Mouse (Mus musculus) small intestine, adult 2 months (tissue): ENCODE measurements around the gene Slc17a8. TPM values are rescaled to one million over a fixed set of nuclear protein-coding genes. Genes with fewer than 3 reads are reported as not detected.
"Not testable (repeated sequence)": the region's sequence is repeated elsewhere in the genome, so short reads cannot be mapped to it uniquely, and the experiment has no call there.

Experiments used
- H3K27ac ChIP-seq: fragments of 200-500 bp; 2 replicates; pipeline ENCODE4 v1.5.1; 2012; ENCODE audit warnings: low read depth, low read length, control low read depth, inconsistent platforms; ENCODE audit not compliant: insufficient read depth
- H3K27me3 ChIP-seq: fragments of 200-500 bp; 2 replicates; pipeline ENCODE4 v1.6.1; 2012; ENCODE audit warnings: mild to moderate bottlenecking, moderate library complexity, low read length, inconsistent platforms; ENCODE audit not compliant: control insufficient read depth, insufficient read depth
- H3K36me3 ChIP-seq: fragments of 200-500 bp; 2 replicates; pipeline ENCODE4 v1.6.1; 2012; ENCODE audit warnings: mild to moderate bottlenecking, low read length, control low read depth, inconsistent platforms; ENCODE audit not compliant: control insufficient read depth, insufficient read depth
- H3K4me1 ChIP-seq: fragments of 200-500 bp; 2 replicates; pipeline ENCODE4 v1.6.1; 2012; ENCODE audit warnings: low read length, inconsistent platforms, mixed read lengths; ENCODE audit not compliant: control insufficient read depth, insufficient read depth, insufficient read length
- H3K4me3 ChIP-seq: fragments of 200-500 bp; 2 replicates; pipeline ENCODE4 v1.5.1; 2012; ENCODE audit warnings: low read depth, mild to moderate bottlenecking, control low read depth, inconsistent platforms, low read length, moderate library complexity
- CTCF ChIP-seq: fragments of 200-500 bp; IDR thresholded peaks from 2 replicates; pipeline ENCODE4 v1.5.1; 2012; ENCODE audit warnings: low read depth, mild to moderate bottlenecking, control low read depth, inconsistent platforms, low read length, moderate library complexity, mixed read lengths; ENCODE audit not compliant: insufficient replicate concordance, insufficient read length; ENCODE audit errors: extremely low read depth
- POLR2A ChIP-seq: fragments of 200-500 bp; IDR thresholded peaks from 2 replicates; pipeline ENCODE4 v1.6.1; 2012; ENCODE audit warnings: low read depth, mild to moderate bottlenecking, control low read depth, inconsistent platforms, low read length, moderate library complexity
- WGBS: fragments of 180-500 bp; shearing (Covaris S2); methylation state at CpG from one replicate; pipeline ENCODE4 v1.1.7; 2018; 5-methylcytosine and 5-hydroxymethylcytosine counted together
- polyA plus RNA-seq: library from polyadenylated mRNA; depleted of rRNA; stranded (reverse); fragments of >200 nt; gene quantifications from 2 replicates; pipeline ENCODE4 v1.2.3, GENCODE M21; 2012

Slc17a8 gene
- polyA plus RNA-seq, 1 experiment: not detected

GRCm38 (mm10) chr10:89573421-89573820, 47.6 kb downstream of the Slc17a8 start:
- 31% methylated on average over 3 of the region's 3 CpGs for WGBS
- H3K27ac ChIP-seq: no peak overlapping the region
- H3K27me3 ChIP-seq: no peaks in the 10 kb centered on the region
- no peak overlapping the region for H3K4me3 ChIP-seq
- H3K4me1 ChIP-seq: no peaks in the 10 kb centered on the region
- TF ChIP-seq POLR2A (no peak), CTCF (no peak)
- no peaks in the 10 kb centered on the region for H3K36me3 ChIP-seq

- Histone ChIP-seq H3K4me1 (no peaks in the 10 kb centered on the region), H3K4me3 (no peak overlapping the region), H3K36me3 (no peaks in the 10 kb centered on the region), H3K27ac (no peak overlapping the region), H3K27me3 (no peaks in the 10 kb centered on the region)
- 42% methylated on average over 6 of the region's 6 CpGs for WGBS
- TF ChIP-seq CTCF (no peak), POLR2A (no peak)
Measured at GRCm38 (mm10) chr10:89572946-89573345, 48.1 kb downstream of the Slc17a8 start.

- Histone ChIP-seq H3K4me1 (peaks cover 6% of the 10 kb centered on the region; the same call in 1 of the 2 replicates), H3K36me3 (no peaks in the 10 kb centered on the region), H3K27ac (no peak overlapping the region), H3K4me3 (no peak overlapping the region), H3K27me3 (no peaks in the 10 kb centered on the region)
- TF ChIP-seq CTCF: no peak
- TF ChIP-seq POLR2A: no peak
- 84% methylated on average over 2 of the region's 2 CpGs for WGBS
Measured at GRCm38 (mm10) chr10:89567391-89567790, 53.7 kb downstream of the Slc17a8 start.

GRCm38 (mm10) chr10:89565301-89566022, 55.6 kb downstream of the Slc17a8 start:
- TF ChIP-seq CTCF (no peak), POLR2A (no peak)
- peaks cover 6% of the 10 kb centered on the region; the same call in 1 of the 2 replicates for H3K4me1 ChIP-seq
- no peak overlapping the region for H3K27ac ChIP-seq
- no peaks in the 10 kb centered on the region for H3K27me3 ChIP-seq
- H3K36me3 ChIP-seq: no peaks in the 10 kb centered on the region
- 64% methylated on average over 9 of the region's 9 CpGs for WGBS
- no peak overlapping the region for H3K4me3 ChIP-seq

GRCm38 (mm10) chr10:89562113-89562512, 58.9 kb downstream of the Slc17a8 start:
- WGBS: 78% methylated on average over 6 of the region's 6 CpGs
- TF ChIP-seq CTCF (no peak), POLR2A (no peak)
- no peaks in the 10 kb centered on the region for H3K27me3 ChIP-seq
- no peak overlapping the region for H3K27ac ChIP-seq
- no peaks in the 10 kb centered on the region for H3K36me3 ChIP-seq
- H3K4me1 ChIP-seq: peaks cover 6% of the 10 kb centered on the region; the same call in 1 of the 2 replicates
- no peak overlapping the region for H3K4me3 ChIP-seq

- Histone ChIP-seq H3K4me1 (peaks cover 6% of the 10 kb centered on the region; the same call in 1 of the 2 replicates), H3K36me3 (no peaks in the 10 kb centered on the region), H3K27ac (no peak overlapping the region), H3K27me3 (no peaks in the 10 kb centered on the region), H3K4me3 (no peak overlapping the region)
- WGBS: 71% methylated on average over 3 of the region's 3 CpGs
- no peak for TF ChIP-seq CTCF
- no peak for TF ChIP-seq POLR2A
Measured at GRCm38 (mm10) chr10:89559351-89559750, 61.7 kb downstream of the Slc17a8 start.

- H3K4me3 ChIP-seq, H3K36me3 ChIP-seq, H3K4me1 ChIP-seq, H3K27me3 ChIP-seq, H3K27ac ChIP-seq: not testable (repeated sequence)
- 83% methylated on average over 13 of the region's 13 CpGs for WGBS
Measured at GRCm38 (mm10) chr10:89554885-89555284, 66.2 kb downstream of the Slc17a8 start.

- 93% methylated on average over 7 of the region's 7 CpGs for WGBS
- H3K4me3 ChIP-seq, H3K4me1 ChIP-seq, H3K27me3 ChIP-seq, H3K27ac ChIP-seq, H3K36me3 ChIP-seq: not testable (repeated sequence)
Measured at GRCm38 (mm10) chr10:89553855-89554254, 67.2 kb downstream of the Slc17a8 start.
